Mouse (Mus musculus) limb, embryonic 14.5 days (tissue): ENCODE measurements around the gene Grap. TPM values are rescaled to one million over a fixed set of nuclear protein-coding genes. Genes with fewer than 3 reads are reported as not detected.

ENCODE experiments used
- ATAC-seq: fragments of 200-750 bp; cut with Nextera tagmentation; 2 replicates; pipeline ENCODE4 v1.8.0; 2017; ENCODE audit warnings: low read depth, moderate number of reproducible peaks, moderate TSS enrichment; ENCODE audit not compliant: low FRiP score
- DNase-seq: peaks from one replicate; pipeline ENCODE4 v3.0.0-alpha.2; 2015; ENCODE audit warnings: low spot score
- H3K27ac ChIP-seq: fragments of 300-500 bp; sonication (generic); replicated peaks from 2 replicates; pipeline ENCODE4 v1.5.1; 2014; ENCODE audit warnings: low read depth, mild to moderate bottlenecking, low read length, moderate library complexity, mixed read lengths
- H3K27me3 ChIP-seq: fragments of 300-500 bp; sonication (generic); 2 replicates; pipeline ENCODE4 v1.6.1; 2014; ENCODE audit warnings: low read length, mixed read lengths; ENCODE audit not compliant: control insufficient read depth, insufficient read depth
- H3K36me3 ChIP-seq: fragments of 300-500 bp; sonication (generic); 2 replicates; pipeline ENCODE4 v1.6.1; 2014; ENCODE audit warnings: mild to moderate bottlenecking, low read length, moderate library complexity, mixed read lengths; ENCODE audit not compliant: control insufficient read depth, insufficient read depth
- H3K4me1 ChIP-seq: fragments of 300-500 bp; sonication (generic); 2 replicates; pipeline ENCODE4 v1.6.1; 2014; ENCODE audit warnings: antibody characterized with exemption, low read length, mixed read lengths; ENCODE audit not compliant: control insufficient read depth, insufficient read depth
- H3K4me2 ChIP-seq: fragments of 300-500 bp; sonication (generic); replicated peaks from 2 replicates; pipeline ENCODE4 v1.6.1; 2014; ENCODE audit warnings: low read depth, mild to moderate bottlenecking, low read length, moderate library complexity; ENCODE audit not compliant: severe bottlenecking
- H3K4me3 ChIP-seq: fragments of 300-500 bp; sonication (generic); replicated peaks from 2 replicates; pipeline ENCODE4 v1.5.1; 2014; ENCODE audit warnings: low read length
- H3K9ac ChIP-seq: fragments of 300-500 bp; sonication (generic); 2 replicates; pipeline ENCODE4 v1.6.1; 2014; ENCODE audit warnings: mild to moderate bottlenecking, low read depth, low read length, moderate library complexity; ENCODE audit not compliant: severe bottlenecking
- H3K9me3 ChIP-seq: fragments of 300-500 bp; sonication (generic); 2 replicates; pipeline ENCODE4 v1.6.1; 2016; ENCODE audit warnings: low read length; ENCODE audit not compliant: control insufficient read depth
- POLR2A ChIP-seq: fragments of 200-500 bp; IDR thresholded peaks from 2 replicates; pipeline ENCODE4 v1.8.0; 2012; ENCODE audit warnings: inconsistent platforms, mild to moderate bottlenecking, moderate library complexity, borderline replicate concordance; ENCODE audit not compliant: insufficient read depth, insufficient read length; ENCODE audit errors: extremely low read depth
- WGBS: fragments of 180-500 bp; shearing (Covaris S2); extraction: QIAGEN DNeasy Blood & Tissue Kit; methylation state at CpG from one replicate; pipeline ENCODE4 v1.1.7; 2014; 5-methylcytosine and 5-hydroxymethylcytosine counted together
- polyA plus RNA-seq, 2 experiments: library from polyadenylated mRNA; depleted of rRNA in 1 of 2; stranded (reverse) in 1 of 2; unstranded in 1 of 2; fragments of >200 nt; fragmentation: Nextera tagmentation in 1 of 2; extraction: Ambion mirVana in 1 of 2; gene quantifications; 2 replicates each; pipeline versions ENCODE4 v1.2.1 to v1.2.3; 2012 to 2014

Gene Grap
- polyA plus RNA-seq, 2 experiments = 4.7 to 5.6 TPM

DNA sequence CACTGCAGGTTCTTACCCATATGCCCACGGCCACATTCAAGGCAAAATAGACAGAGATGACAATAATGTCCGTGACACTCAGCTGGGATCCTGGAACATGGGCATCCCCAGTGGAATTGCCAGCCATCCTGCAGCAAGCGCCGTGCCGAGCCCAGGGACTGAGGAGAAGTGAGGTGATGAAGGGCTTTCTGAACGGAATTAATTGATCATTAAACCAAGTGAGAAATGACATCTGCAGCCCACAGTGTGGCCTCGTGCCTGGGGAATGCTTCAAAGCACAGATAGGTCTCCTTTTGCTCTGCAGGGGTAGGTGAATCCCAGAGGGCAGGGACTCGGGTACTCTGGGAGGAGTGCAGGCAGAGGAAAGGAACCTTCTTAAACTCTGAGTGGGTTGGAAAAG lies 66.8 kb downstream of the Grap start:
- Histone ChIP-seq H3K4me1 (no peaks in the 10 kb centered on the region), H3K27ac (no peak overlapping the region), H3K36me3 (no peaks in the 10 kb centered on the region), H3K9ac (no peak overlapping the region), H3K4me3 (no peak overlapping the region), H3K4me2 (no peak overlapping the region), H3K9me3 (no peaks in the 10 kb centered on the region), H3K27me3 (no peaks in the 10 kb centered on the region)
- DNase-seq = no peak
- no peak for ATAC-seq
- WGBS = 68% methylated on average over 8 of the region's 8 CpGs
- TF ChIP-seq POLR2A = no peak

DNA sequence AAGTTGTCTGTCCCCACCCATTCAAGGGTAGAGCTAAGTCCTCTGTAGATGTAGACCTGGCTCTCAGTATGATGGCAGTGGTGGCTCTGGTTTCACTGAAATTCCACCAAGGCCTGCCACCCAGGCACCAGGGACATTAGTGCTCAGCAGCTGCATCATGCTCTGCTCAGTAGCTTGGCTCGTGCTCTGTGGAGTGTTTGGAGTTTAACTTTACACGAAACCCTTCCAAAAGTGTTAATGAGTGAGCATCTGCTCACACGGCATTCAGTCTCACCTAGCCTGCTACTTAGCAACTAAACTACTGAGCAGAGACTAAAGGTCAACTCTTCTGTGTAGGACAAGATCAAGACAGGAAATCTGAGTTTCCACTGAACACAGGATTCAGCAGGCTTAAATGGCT lies 67.6 kb downstream of the Grap start, which contains the start of gene Slc5a10:
Slc5a10 (minus strand) TSS at position 191 of the 400 bp plus-strand sequence.
- Histone ChIP-seq H3K27me3 (no peaks in the 10 kb centered on the region), H3K4me3 (no peak within 1 kb of the TSS), H3K9me3 (no peaks in the 10 kb centered on the region), H3K4me1 (no peaks in the 10 kb centered on the region), H3K27ac (no peak within 1 kb of the TSS), H3K36me3 (no peaks in the 10 kb centered on the region), H3K4me2 (no peak within 1 kb of the TSS), H3K9ac (no peak within 1 kb of the TSS)
- TF ChIP-seq POLR2A = no peak
- DNase-seq (no peak), ATAC-seq (no peak)
- 68% methylated on average over 3 of the region's 3 CpGs for WGBS

DNA sequence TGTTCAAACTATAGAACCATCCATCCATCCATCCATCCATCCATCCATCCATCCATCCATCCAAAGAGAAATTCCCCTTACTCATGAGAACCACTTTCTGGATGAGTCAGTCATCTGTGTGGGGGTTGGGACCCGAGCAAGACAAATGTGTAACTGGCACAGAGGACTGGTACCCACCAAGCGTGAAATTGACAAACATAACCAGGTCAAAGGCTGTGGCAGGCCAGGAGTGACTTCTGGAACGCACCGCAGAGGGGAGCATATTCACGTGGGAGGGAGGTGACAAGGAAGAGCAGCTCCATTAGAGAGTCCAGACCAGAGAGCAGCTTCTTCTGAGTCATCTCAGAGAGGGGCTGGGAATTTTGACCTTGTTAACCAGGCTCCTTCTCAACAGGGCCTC lies 69.0 kb downstream of the Grap start:
- ATAC-seq = no peak
- Histone ChIP-seq H3K27me3 (no peaks in the 10 kb centered on the region), H3K9ac (no peak overlapping the region), H3K36me3 (0 out of 2 replicates have a peak, but pooled peaks cover 6% of the 10 kb centered on the region), H3K27ac (no peak overlapping the region), H3K4me2 (no peak overlapping the region), H3K4me1 (no peaks in the 10 kb centered on the region), H3K4me3 (no peak overlapping the region), H3K9me3 (no peaks in the 10 kb centered on the region)
- no peak for TF ChIP-seq POLR2A
- 79% methylated on average over 5 of the region's 5 CpGs for WGBS
- no peak for DNase-seq

Other genes starting within 250 kb of the Grap start
- gene Rnf112, start 199.1 kb upstream of the Grap start, polyA plus RNA-seq (2012; rRNA removed) = 2.4 and 2.8 TPM in 2 replicates
- gene Rnf112, start 199.1 kb upstream of the Grap start, polyA plus RNA-seq (2014; fragmentation: Nextera tagmentation; extraction: Ambion mirVana) = 0.21 and 0.26 TPM in 2 replicates
- gene Mfap4, start 167.8 kb upstream of the Grap start, polyA plus RNA-seq (2012; rRNA removed) = 749 and 913 TPM in 2 replicates
- gene Mfap4, start 167.8 kb upstream of the Grap start, polyA plus RNA-seq (2014; fragmentation: Nextera tagmentation; extraction: Ambion mirVana) = 474 and 516 TPM in 2 replicates
- 98.7 and 133 TPM in 2 replicates for gene Mapk7, start 158.9 kb upstream of the Grap start, polyA plus RNA-seq (2012; rRNA removed)
- 55.9 and 68.9 TPM in 2 replicates for gene Mapk7, start 158.9 kb upstream of the Grap start, polyA plus RNA-seq (2014; fragmentation: Nextera tagmentation; extraction: Ambion mirVana)
- gene B9d1, start 148.1 kb upstream of the Grap start, polyA plus RNA-seq (2012; rRNA removed) = 37.2 and 41.7 TPM in 2 replicates
- gene B9d1, start 148.1 kb upstream of the Grap start, polyA plus RNA-seq (2014; fragmentation: Nextera tagmentation; extraction: Ambion mirVana) = 28.2 and 35.5 TPM in 2 replicates
- 35.1 and 40.6 TPM in 2 replicates for gene Epn2, start 73.6 kb upstream of the Grap start, polyA plus RNA-seq (2012; rRNA removed)
- 31.1 and 39.8 TPM in 2 replicates for gene Epn2, start 73.6 kb upstream of the Grap start, polyA plus RNA-seq (2014; fragmentation: Nextera tagmentation; extraction: Ambion mirVana)
- gene Fam83g, start 30.8 kb downstream of the Grap start, polyA plus RNA-seq (2012; rRNA removed) = 2.1 and 2.4 TPM in 2 replicates
- 2.8 TPM in 2 replicates for gene Fam83g, start 30.8 kb downstream of the Grap start, polyA plus RNA-seq (2014; fragmentation: Nextera tagmentation; extraction: Ambion mirVana)
- gene Slc5a10, start 67.6 kb downstream of the Grap start, polyA plus RNA-seq (2012; rRNA removed) = 0.04 and 0.09 TPM in 2 replicates
- not detected in 2 replicates for gene Slc5a10, start 67.6 kb downstream of the Grap start, polyA plus RNA-seq (2014; fragmentation: Nextera tagmentation; extraction: Ambion mirVana)
- 31.4 and 33.2 TPM in 2 replicates for gene Prpsap2, start 108.8 kb downstream of the Grap start, polyA plus RNA-seq (2012; rRNA removed)
- 20.6 and 23.7 TPM in 2 replicates for gene Prpsap2, start 108.8 kb downstream of the Grap start, polyA plus RNA-seq (2014; fragmentation: Nextera tagmentation; extraction: Ambion mirVana)
- gene Ulk2, start 201.8 kb downstream of the Grap start, polyA plus RNA-seq (2012; rRNA removed) = 32.3 and 48.6 TPM in 2 replicates
- gene Ulk2, start 201.8 kb downstream of the Grap start, polyA plus RNA-seq (2014; fragmentation: Nextera tagmentation; extraction: Ambion mirVana) = 24.7 and 29.1 TPM in 2 replicates